ENCODE assay signal across 17 mouse cellular contexts in genomic region chr12:12866590-12866989, GRCm38 (mm10).
DNase-seq lines count a peak whose midpoint lies in the region; ATAC-seq and TF ChIP-seq lines count a peak whose summit lies in the region.
"Had no signal": no experiment of that assay in that cellular context is flagged by ENCODE, and none has a peak within 500 bp of the region (broad histone marks: within the 10 kb centered on the region; RNA-seq: fewer than 3 reads in every experiment).

No protein-coding gene starts in this region.

- no peak overlapping the region for H3K4me2 ChIP-seq in hindbrain, embryonic 14.5 days (replicated peaks)
- no peak overlapping the region for H3K4me2 ChIP-seq in hindbrain, embryonic 11.5 days (replicated peaks; ENCODE audit: low read depth, low read length)
- H3K4me2 ChIP-seq in midbrain, embryonic 15.5 days, result no peak overlapping the region
- no peak overlapping the region for H3K4me2 ChIP-seq in midbrain, postnatal 0 days (ENCODE audit: low read depth, low read length, poor library complexity, severe bottlenecking)
- H3K4me2 ChIP-seq in intestine, embryonic 16.5 days (ENCODE audit: low read depth, low read length), result peak overlapping the region; percentile 16; the same call in 1 of the 2 replicates
- H3K4me2 ChIP-seq: embryonic facial prominence, embryonic 12.5 days; heart, embryonic 11.5 days; limb, embryonic 15.5 days had no signal

- H3K4me3 ChIP-seq in hindbrain, embryonic 14.5 days (replicated peaks; ENCODE audit: low read length), result no peak overlapping the region
- no peak overlapping the region for H3K4me3 ChIP-seq in hindbrain, embryonic 11.5 days (ENCODE audit: low read depth, low read length)
- no peak overlapping the region for H3K4me3 ChIP-seq in midbrain, embryonic 15.5 days
- H3K4me3 ChIP-seq in midbrain, postnatal 0 days (ENCODE audit: low read depth, low read length), result no peak overlapping the region
- H3K4me3 ChIP-seq in intestine, embryonic 16.5 days (ENCODE audit: low read length), result no peak overlapping the region
- H3K4me3 ChIP-seq: embryonic facial prominence, embryonic 12.5 days; limb, embryonic 15.5 days; megakaryocyte, embryonic 14.5 days had no signal

- DNase-seq in hindbrain, embryonic 14.5 days (ENCODE audit: low spot score), result no peak
- no peak for DNase-seq in hindbrain, embryonic 11.5 days (ENCODE audit: low spot score)
- DNase-seq in midbrain, postnatal 0 days (ENCODE audit: low spot score), result no peak
- no peak for DNase-seq in right cerebral cortex, adult 18-20 months
- DNase-seq in spleen, postnatal 36 days (ENCODE audit: low spot score in 2 of 2), result no peak
- DNase-seq: adrenal gland, postnatal 10 days; cerebellum, adult 2 months; heart, postnatal 14 days; lung, postnatal 14 days; right cerebral cortex, postnatal 4 days; thymus, postnatal 25 days had no signal

- peak; percentile 59 for ATAC-seq in hindbrain, embryonic 14.5 days (ENCODE audit: low FRiP score)
- no peak for ATAC-seq in hindbrain, embryonic 11.5 days (ENCODE audit: low FRiP score)
- peak; percentile 52 for ATAC-seq in midbrain, embryonic 15.5 days (replicated peaks)
- ATAC-seq in midbrain, postnatal 0 days (ENCODE audit: low FRiP score), result no peak
- peak; percentile 68 for ATAC-seq in intestine, embryonic 16.5 days

- H3K36me3 ChIP-seq in hindbrain, embryonic 14.5 days (replicated peaks; ENCODE audit: control insufficient read depth, insufficient read depth), result no peaks in the 10 kb centered on the region
- H3K36me3 ChIP-seq in hindbrain, embryonic 11.5 days (ENCODE audit: control insufficient read depth, insufficient read depth, low read length), result no peaks in the 10 kb centered on the region
- no peaks in the 10 kb centered on the region for H3K36me3 ChIP-seq in midbrain, embryonic 15.5 days (replicated peaks)
- no peaks in the 10 kb centered on the region for H3K36me3 ChIP-seq in midbrain, postnatal 0 days (ENCODE audit: insufficient read depth, low read length)
- no peaks in the 10 kb centered on the region for H3K36me3 ChIP-seq in intestine, embryonic 16.5 days (ENCODE audit: control insufficient read depth, insufficient read depth, low read length)
- H3K36me3 ChIP-seq: embryonic facial prominence, embryonic 12.5 days; limb, embryonic 15.5 days had no signal

- H3K9me3 ChIP-seq in hindbrain, embryonic 14.5 days (ENCODE audit: control insufficient read depth, low read length), result no peaks in the 10 kb centered on the region
- H3K9me3 ChIP-seq in hindbrain, embryonic 11.5 days (ENCODE audit: control insufficient read depth, low read length), result no peaks in the 10 kb centered on the region
- no peaks in the 10 kb centered on the region for H3K9me3 ChIP-seq in midbrain, embryonic 15.5 days
- no peaks in the 10 kb centered on the region for H3K9me3 ChIP-seq in midbrain, postnatal 0 days (ENCODE audit: low read length)
- no peaks in the 10 kb centered on the region for H3K9me3 ChIP-seq in intestine, embryonic 16.5 days (ENCODE audit: control insufficient read depth, low read length)
- H3K9me3 ChIP-seq: embryonic facial prominence, embryonic 12.5 days; limb, embryonic 15.5 days; megakaryocyte, embryonic 14.5 days had no signal

- no peak for TF ChIP-seq CTCF in midbrain, postnatal 0 days (IDR thresholded peaks at IDR 0.05)

- H3K27ac ChIP-seq in hindbrain, embryonic 14.5 days, result no peak overlapping the region
- H3K27ac ChIP-seq in hindbrain, embryonic 11.5 days (ENCODE audit: low read depth, low read length), result no peak overlapping the region
- H3K27ac ChIP-seq in midbrain, embryonic 15.5 days, result no peak overlapping the region
- H3K27ac ChIP-seq in midbrain, postnatal 0 days (ENCODE audit: low read depth, low read length), result no peak overlapping the region
- H3K27ac ChIP-seq in intestine, embryonic 16.5 days (ENCODE audit: low read length), result no peak overlapping the region
- H3K27ac ChIP-seq: embryonic facial prominence, embryonic 12.5 days; limb, embryonic 15.5 days had no signal

- H3K27me3 ChIP-seq in hindbrain, embryonic 14.5 days (ENCODE audit: control insufficient read depth, insufficient read depth, low read length), result no peaks in the 10 kb centered on the region
- H3K27me3 ChIP-seq in hindbrain, embryonic 11.5 days (ENCODE audit: control insufficient read depth, insufficient read depth, low read length), result no peaks in the 10 kb centered on the region
- H3K27me3 ChIP-seq in midbrain, embryonic 15.5 days (replicated peaks), result no peaks in the 10 kb centered on the region
- H3K27me3 ChIP-seq in midbrain, postnatal 0 days (ENCODE audit: insufficient read depth, low read length), result no peaks in the 10 kb centered on the region; the same call in 1 of the 2 replicates
- no peaks in the 10 kb centered on the region for H3K27me3 ChIP-seq in intestine, embryonic 16.5 days (replicated peaks; ENCODE audit: control insufficient read depth, insufficient read depth, low read length)
- H3K27me3 ChIP-seq: embryonic facial prominence, embryonic 12.5 days; limb, embryonic 15.5 days had no signal

- H3K4me1 ChIP-seq in hindbrain, embryonic 14.5 days (replicated peaks; ENCODE audit: control insufficient read depth, insufficient read depth, low read length), result no peaks in the 10 kb centered on the region
- no peaks in the 10 kb centered on the region for H3K4me1 ChIP-seq in hindbrain, embryonic 11.5 days (replicated peaks; ENCODE audit: control insufficient read depth, insufficient read depth, low read length)
- no peaks in the 10 kb centered on the region for H3K4me1 ChIP-seq in midbrain, embryonic 15.5 days
- H3K4me1 ChIP-seq in midbrain, postnatal 0 days (ENCODE audit: insufficient read depth, low read length), result no peaks in the 10 kb centered on the region
- H3K4me1 ChIP-seq in intestine, embryonic 16.5 days (ENCODE audit: control insufficient read depth, insufficient read depth, low read length), result no peaks in the 10 kb centered on the region
- H3K4me1 ChIP-seq: embryonic facial prominence, embryonic 12.5 days had no signal

- no peak overlapping the region for H3K9ac ChIP-seq in hindbrain, embryonic 14.5 days
- H3K9ac ChIP-seq in hindbrain, embryonic 11.5 days (ENCODE audit: low read depth, low read length), result no peak overlapping the region
- H3K9ac ChIP-seq in midbrain, embryonic 15.5 days, result no peak overlapping the region
- no peak overlapping the region for H3K9ac ChIP-seq in midbrain, postnatal 0 days (replicated peaks; ENCODE audit: low read length, poor library complexity, severe bottlenecking)
- H3K9ac ChIP-seq in intestine, embryonic 16.5 days (ENCODE audit: low read depth, low read length), result no peak overlapping the region
- H3K9ac ChIP-seq: embryonic facial prominence, embryonic 12.5 days; limb, embryonic 15.5 days had no signal

- WGBS in hindbrain, embryonic 14.5 days, result 53% methylated on average over 10 of the region's 10 CpGs
- 78% methylated on average over 10 of the region's 10 CpGs for WGBS in hindbrain, embryonic 11.5 days
- WGBS in midbrain, embryonic 15.5 days, result 41% methylated on average over 10 of the region's 10 CpGs
- 40% methylated on average over 10 of the region's 10 CpGs for WGBS in midbrain, postnatal 0 days
- WGBS in intestine, embryonic 16.5 days, result 60% methylated on average over 10 of the region's 10 CpGs

Comparison
In these comparisons a context has a peak if more than half of its experiments do, and no peak if none do; other contexts are left out.
1. ATAC-seq: peak in hindbrain, embryonic 14.5 days (single experiment), midbrain, embryonic 15.5 days (single experiment) and intestine, embryonic 16.5 days (single experiment); none in hindbrain, embryonic 11.5 days (single experiment) and midbrain, postnatal 0 days (single experiment).